Mouse (Mus musculus) brain, embryonic 14.5 days (tissue): ENCODE measurements around the gene Maml2.

Experiments used
- CTCF ChIP-seq: fragments of 200-500 bp; IDR thresholded peaks from 2 replicates; pipeline ENCODE4 v1.5.1; 2012; ENCODE audit warnings: inconsistent platforms, mild to moderate bottlenecking, moderate library complexity, borderline replicate concordance; ENCODE audit not compliant: insufficient read depth, insufficient read length; ENCODE audit errors: extremely low read depth
- POLR2A ChIP-seq: fragments of 200-500 bp; IDR thresholded peaks from 2 replicates; pipeline ENCODE4 v1.6.1; 2012; ENCODE audit warnings: mild to moderate bottlenecking, inconsistent platforms, borderline replicate concordance; ENCODE audit not compliant: poor library complexity, insufficient read depth, insufficient read length, severe bottlenecking; ENCODE audit errors: extremely low read depth

DNA sequence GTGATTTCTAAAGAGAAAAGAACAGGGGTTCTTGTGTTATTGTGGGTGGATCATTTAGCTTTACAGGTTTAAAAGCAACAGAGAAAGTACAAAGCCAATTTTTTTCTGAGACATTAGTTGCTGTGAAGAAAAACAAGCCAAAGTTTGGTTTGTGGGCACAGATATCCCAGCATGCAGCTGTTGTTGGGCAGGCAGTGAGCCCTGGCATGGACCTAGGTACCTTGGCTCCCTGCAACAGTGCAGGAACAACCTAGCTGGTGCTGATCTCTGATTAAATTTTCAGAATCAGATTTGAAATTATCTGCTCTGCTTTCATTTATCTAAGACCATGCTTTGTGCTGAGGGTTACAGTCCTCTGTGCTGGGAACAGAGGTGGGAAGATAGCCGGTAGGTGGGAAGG is 370.2 kb downstream of the Maml2 start:
- no peak for TF ChIP-seq CTCF
- no peak for TF ChIP-seq POLR2A
